Mouse (Mus musculus): ENCODE results near the gene Vmp1. TPM values are rescaled to one million over a fixed set of nuclear protein-coding genes. Genes with fewer than 3 reads are reported as not detected.

The Vmp1 gene
- polyA plus RNA-seq, 1 experiment from 2014 or later, result 147 TPM

DNA sequence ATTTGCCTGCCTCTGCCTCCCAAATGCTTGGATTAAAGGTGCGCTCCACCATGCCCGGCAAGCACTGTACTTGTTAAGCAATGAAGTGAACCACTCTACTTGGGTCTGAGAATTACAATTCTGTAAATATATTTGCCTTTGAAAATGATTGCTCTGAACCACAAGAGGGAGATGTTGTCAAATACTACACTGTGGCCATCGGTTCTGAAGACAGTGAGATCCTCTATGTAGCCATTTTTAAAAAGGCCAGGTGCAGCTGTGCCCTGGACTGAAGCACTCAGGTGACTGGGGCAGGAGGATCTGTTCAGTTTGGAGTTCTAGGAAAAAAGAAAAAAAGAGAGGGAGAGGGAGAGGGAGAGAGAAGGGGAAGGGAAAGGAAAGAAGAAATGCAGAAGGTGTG, 115.2 kb downstream of the Vmp1 start:
- H3K4me2 ChIP-seq (ENCODE audit: low read depth, low read length), result no peak overlapping the region
- no peaks in the 10 kb centered on the region for H3K36me3 ChIP-seq (ENCODE audit: control insufficient read depth, insufficient read depth, low read length)
- H3K4me3 ChIP-seq (replicated peaks; ENCODE audit: low read length), result no peak overlapping the region
- H3K4me1 ChIP-seq (ENCODE audit: control insufficient read depth, insufficient read depth, low read length), result peaks cover 15% of the 10 kb centered on the region
- 56% methylated on average over 3 of the region's 3 CpGs for WGBS
- H3K27ac ChIP-seq (ENCODE audit: low read length), result no peak overlapping the region
- no peaks in the 10 kb centered on the region for H3K9me3 ChIP-seq (replicated peaks; ENCODE audit: control insufficient read depth, low read length)
- H3K9ac ChIP-seq (ENCODE audit: low read length), result no peak overlapping the region
- H3K27me3 ChIP-seq (ENCODE audit: control insufficient read depth, insufficient read depth, low read length), result no peaks in the 10 kb centered on the region
- no peak for ATAC-seq (ENCODE audit: insufficient read depth, low FRiP score)

DNA sequence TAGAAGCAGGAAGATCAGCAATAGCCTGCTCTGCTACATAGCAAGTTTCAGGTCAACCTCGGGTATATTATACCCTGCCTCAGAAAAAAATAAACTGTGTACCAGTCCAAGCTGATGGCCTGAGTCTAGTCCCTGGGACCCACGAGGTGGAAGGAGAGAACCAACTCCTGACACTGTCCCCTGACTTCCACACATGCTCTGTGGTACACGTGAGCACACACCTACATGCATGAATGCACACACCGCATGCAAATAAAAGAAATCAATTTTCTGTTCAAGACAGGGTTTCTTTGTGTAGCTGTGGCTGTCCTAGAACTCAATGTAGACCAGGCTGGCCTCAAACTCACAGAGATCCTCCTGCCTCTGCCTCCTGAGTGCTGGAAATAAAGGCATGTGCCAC, 125.4 kb downstream of the Vmp1 start:
- no peaks in the 10 kb centered on the region for H3K36me3 ChIP-seq (ENCODE audit: control insufficient read depth, insufficient read depth, low read length)
- WGBS, result 93% methylated on average over 4 of the region's 4 CpGs
- no peak for ATAC-seq (ENCODE audit: insufficient read depth, low FRiP score)

DNA sequence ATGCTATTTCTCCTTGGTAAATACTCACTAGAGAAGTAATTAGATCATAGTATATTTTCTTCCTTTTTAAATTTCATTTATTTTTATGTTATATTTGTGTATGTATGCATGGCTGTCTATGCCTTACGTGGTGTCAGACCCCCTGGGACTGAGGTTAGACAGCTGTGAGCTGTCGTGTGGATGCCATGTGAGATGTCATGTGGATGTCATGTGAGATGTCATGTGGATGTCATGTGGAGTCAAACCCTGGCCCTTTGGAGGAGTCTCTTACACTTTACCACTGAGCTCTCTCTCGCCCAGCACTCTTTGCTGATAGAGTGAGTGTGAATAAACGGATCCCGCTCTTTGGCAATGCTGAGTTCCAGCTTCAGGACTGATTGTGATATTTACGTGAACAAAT, 130.1 kb downstream of the Vmp1 start:
- 90% methylated on average over 6 of the region's 6 CpGs for WGBS
- Histone ChIP-seq H3K4me2 (ENCODE audit: low read depth, low read length) (no peak overlapping the region), H3K27ac (ENCODE audit: low read length) (no peak overlapping the region), H3K36me3 (ENCODE audit: control insufficient read depth, insufficient read depth, low read length) (peaks cover 8% of the 10 kb centered on the region), H3K4me3 (replicated peaks; ENCODE audit: low read length) (no peak overlapping the region), H3K4me1 (ENCODE audit: control insufficient read depth, insufficient read depth, low read length) (no peaks in the 10 kb centered on the region), H3K9me3 (replicated peaks; ENCODE audit: control insufficient read depth, low read length) (no peaks in the 10 kb centered on the region), H3K27me3 (ENCODE audit: control insufficient read depth, insufficient read depth, low read length) (no peaks in the 10 kb centered on the region), H3K9ac (ENCODE audit: low read length) (no peak overlapping the region)
- ATAC-seq (ENCODE audit: insufficient read depth, low FRiP score), result no peak

More for the DNA sequence above, 125.4 kb downstream of the Vmp1 start:
- H3K9me3 ChIP-seq (replicated peaks; ENCODE audit: control insufficient read depth, low read length), result no peaks in the 10 kb centered on the region
- no peak overlapping the region for H3K4me2 ChIP-seq (ENCODE audit: low read depth, low read length)
- H3K9ac ChIP-seq (ENCODE audit: low read length), result no peak overlapping the region
- no peaks in the 10 kb centered on the region for H3K4me1 ChIP-seq (ENCODE audit: control insufficient read depth, insufficient read depth, low read length)
- H3K4me3 ChIP-seq (replicated peaks; ENCODE audit: low read length), result no peak overlapping the region
- no peak overlapping the region for H3K27ac ChIP-seq (ENCODE audit: low read length)
- H3K27me3 ChIP-seq (ENCODE audit: control insufficient read depth, insufficient read depth, low read length), result no peaks in the 10 kb centered on the region

DNA sequence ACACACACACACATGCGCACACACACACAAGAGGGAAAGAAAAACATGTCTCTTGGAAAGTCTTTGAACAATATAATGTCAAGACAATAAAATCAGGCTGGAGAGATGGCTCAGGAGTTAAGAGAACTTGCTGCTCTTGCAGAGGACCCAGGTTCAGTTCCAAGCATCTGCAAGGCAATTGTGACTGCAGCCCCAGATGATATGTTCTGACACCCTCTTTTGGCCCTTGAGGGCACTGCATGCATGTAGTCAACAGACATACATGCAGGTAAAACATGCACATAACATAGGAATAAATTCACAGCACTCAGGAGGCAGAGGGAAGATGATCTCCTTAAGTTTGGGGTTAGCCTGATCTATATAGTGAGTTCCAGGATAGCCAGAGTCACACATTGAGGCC, 136.2 kb downstream of the Vmp1 start:
- H3K4me3 ChIP-seq (replicated peaks; ENCODE audit: low read length), result no peak overlapping the region
- ATAC-seq (ENCODE audit: insufficient read depth, low FRiP score), result no peak
- 100% methylated on average over 1 of the region's 1 CpGs for WGBS
- peaks cover 3% of the 10 kb centered on the region for H3K4me1 ChIP-seq (ENCODE audit: control insufficient read depth, insufficient read depth, low read length)
- no peak overlapping the region for H3K4me2 ChIP-seq (ENCODE audit: low read depth, low read length)
- H3K9me3 ChIP-seq (replicated peaks; ENCODE audit: control insufficient read depth, low read length), result no peaks in the 10 kb centered on the region
- peaks cover 8% of the 10 kb centered on the region for H3K36me3 ChIP-seq (ENCODE audit: control insufficient read depth, insufficient read depth, low read length)
- no peak overlapping the region for H3K9ac ChIP-seq (ENCODE audit: low read length)
- no peaks in the 10 kb centered on the region for H3K27me3 ChIP-seq (ENCODE audit: control insufficient read depth, insufficient read depth, low read length)
- H3K27ac ChIP-seq (ENCODE audit: low read length), result no peak overlapping the region

GRCm38 (mm10) chr11:86545556-86545955, 138.1 kb downstream of the Vmp1 start:
- Histone ChIP-seq H3K4me3 (replicated peaks; ENCODE audit: low read length) (peak overlapping the region; percentile 93), H3K4me2 (ENCODE audit: low read depth, low read length) (peak overlapping the region; percentile 58), H3K4me1 (ENCODE audit: control insufficient read depth, insufficient read depth, low read length) (peaks cover 3% of the 10 kb centered on the region), H3K36me3 (ENCODE audit: control insufficient read depth, insufficient read depth, low read length) (peaks cover 8% of the 10 kb centered on the region), H3K9me3 (replicated peaks; ENCODE audit: control insufficient read depth, low read length) (no peaks in the 10 kb centered on the region), H3K27me3 (ENCODE audit: control insufficient read depth, insufficient read depth, low read length) (no peaks in the 10 kb centered on the region), H3K9ac (ENCODE audit: low read length) (peak overlapping the region; percentile 71), H3K27ac (ENCODE audit: low read length) (peak overlapping the region; percentile 91)
- no peak for ATAC-seq (ENCODE audit: insufficient read depth, low FRiP score)
- 74% methylated on average over 8 of the region's 8 CpGs for WGBS

DNA sequence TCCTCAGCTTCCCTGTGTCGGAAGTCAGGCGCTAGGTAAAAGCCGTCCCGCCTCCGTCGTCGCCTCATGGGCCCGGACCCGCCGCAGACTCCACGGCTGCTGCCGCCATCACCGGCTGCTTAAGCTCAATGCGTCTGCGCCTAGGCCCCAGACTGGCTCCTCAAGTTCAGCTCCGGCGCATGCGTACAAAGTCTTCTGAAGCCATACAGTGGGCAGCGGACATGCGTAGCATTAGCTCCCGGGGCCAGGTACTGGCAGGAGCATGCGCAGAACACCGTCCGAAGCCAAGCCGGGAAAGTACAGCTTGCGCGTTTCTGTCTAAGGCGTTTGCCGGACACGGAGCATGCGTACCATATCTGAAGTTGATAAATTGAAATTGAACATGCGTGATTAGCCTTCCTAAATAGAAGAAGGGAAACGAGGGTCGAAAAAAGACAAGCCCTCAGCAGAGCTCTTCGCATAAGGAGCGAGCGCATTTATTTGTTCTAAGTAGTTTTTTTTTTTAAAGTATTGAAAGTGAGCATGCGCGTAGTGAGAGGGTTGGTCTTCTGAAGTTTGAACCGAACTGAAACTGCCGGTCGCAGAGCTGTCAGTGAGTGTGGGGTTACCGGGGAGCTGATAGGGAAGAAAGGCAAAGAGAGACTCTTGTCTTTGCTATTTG, 138.9 kb downstream of the Vmp1 start, which contains the start of the genes Rps6kb1 and Tubd1:
Gene Rps6kb1, minus strand, starts transcription at position 167 of the 661 bp plus-strand sequence.
Gene Tubd1, plus strand, starts transcription at position 353 of the 661 bp plus-strand sequence.
- Histone ChIP-seq H3K4me3 (replicated peaks; ENCODE audit: low read length) (peak within 1 kb of the TSS; percentile 93), H3K4me1 (ENCODE audit: control insufficient read depth, insufficient read depth, low read length) (peaks cover 3% of the 10 kb centered on the region), H3K9ac (ENCODE audit: low read length) (peak within 1 kb of the TSS; percentile 97), H3K36me3 (ENCODE audit: control insufficient read depth, insufficient read depth, low read length) (peaks cover 4% of the 10 kb centered on the region; the same call in 1 of the 2 replicates), H3K9me3 (replicated peaks; ENCODE audit: control insufficient read depth, low read length) (no peaks in the 10 kb centered on the region), H3K4me2 (ENCODE audit: low read depth, low read length) (peak within 1 kb of the TSS; percentile 76), H3K27ac (ENCODE audit: low read length) (peak within 1 kb of the TSS; percentile 91), H3K27me3 (ENCODE audit: control insufficient read depth, insufficient read depth, low read length) (no peaks in the 10 kb centered on the region)
- under 1% methylated on average over 43 of the region's 43 CpGs for WGBS
- ATAC-seq (ENCODE audit: insufficient read depth, low FRiP score), result peak; percentile 97

GRCm38 (mm10) chr11:86543960-86544638, 139.5 kb downstream of the Vmp1 start:
- under 1% methylated on average over 49 of the region's 50 CpGs for WGBS

GRCm38 (mm10) chr11:86542851-86543250, 140.8 kb downstream of the Vmp1 start:
- Histone ChIP-seq H3K4me1 (ENCODE audit: control insufficient read depth, insufficient read depth, low read length) (peaks cover 3% of the 10 kb centered on the region), H3K4me3 (replicated peaks; ENCODE audit: low read length) (no peak overlapping the region), H3K27me3 (ENCODE audit: control insufficient read depth, insufficient read depth, low read length) (no peaks in the 10 kb centered on the region), H3K9ac (ENCODE audit: low read length) (no peak overlapping the region), H3K4me2 (ENCODE audit: low read depth, low read length) (peak overlapping the region; percentile 76; the same call in 1 of the 2 replicates), H3K36me3 (ENCODE audit: control insufficient read depth, insufficient read depth, low read length) (no peaks in the 10 kb centered on the region), H3K27ac (ENCODE audit: low read length) (no peak overlapping the region), H3K9me3 (replicated peaks; ENCODE audit: control insufficient read depth, low read length) (no peaks in the 10 kb centered on the region)
- WGBS, result 87% methylated on average over 1 of the region's 1 CpGs
- no peak for ATAC-seq (ENCODE audit: insufficient read depth, low FRiP score)

More at GRCm38 (mm10) chr11:86543960-86544638, 139.5 kb downstream of the Vmp1 start:
- no peaks in the 10 kb centered on the region for H3K9me3 ChIP-seq (replicated peaks; ENCODE audit: control insufficient read depth, low read length)
- no peaks in the 10 kb centered on the region for H3K27me3 ChIP-seq (ENCODE audit: control insufficient read depth, insufficient read depth, low read length)
- peak overlapping the region; percentile 76 for H3K4me2 ChIP-seq (ENCODE audit: low read depth, low read length)
- ATAC-seq (ENCODE audit: insufficient read depth, low FRiP score), result peak; percentile 68
- H3K4me1 ChIP-seq (ENCODE audit: control insufficient read depth, insufficient read depth, low read length), result peaks cover 3% of the 10 kb centered on the region
- H3K4me3 ChIP-seq (replicated peaks; ENCODE audit: low read length), result peak overlapping the region; percentile 93
- H3K9ac ChIP-seq (ENCODE audit: low read length), result peak overlapping the region; percentile 97
- peak overlapping the region; percentile 91 for H3K27ac ChIP-seq (ENCODE audit: low read length)
- no peaks in the 10 kb centered on the region for H3K36me3 ChIP-seq (ENCODE audit: control insufficient read depth, insufficient read depth, low read length)

- no peak overlapping the region for H3K9ac ChIP-seq (ENCODE audit: low read length)
- no peak overlapping the region for H3K27ac ChIP-seq (ENCODE audit: low read length)
- peaks cover 3% of the 10 kb centered on the region for H3K4me1 ChIP-seq (ENCODE audit: control insufficient read depth, insufficient read depth, low read length)
- no peak overlapping the region for H3K4me3 ChIP-seq (replicated peaks; ENCODE audit: low read length)
- no peaks in the 10 kb centered on the region for H3K27me3 ChIP-seq (ENCODE audit: control insufficient read depth, insufficient read depth, low read length)
- H3K9me3 ChIP-seq (replicated peaks; ENCODE audit: control insufficient read depth, low read length), result no peaks in the 10 kb centered on the region
- no peak for ATAC-seq (ENCODE audit: insufficient read depth, low FRiP score)
- no peak overlapping the region for H3K4me2 ChIP-seq (ENCODE audit: low read depth, low read length)
- 84% methylated on average over 2 of the region's 2 CpGs for WGBS
- no peaks in the 10 kb centered on the region for H3K36me3 ChIP-seq (ENCODE audit: control insufficient read depth, insufficient read depth, low read length)
These were observed 143.2 kb downstream of the Vmp1 start for GRCm38 (mm10) chr11:86540476-86540845.

Data from stomach, embryonic 16.5 days (tissue).